Mouse (Mus musculus) cortical plate, adult 2 months (tissue): ENCODE measurements around the gene Elfn2.

Source experiments
- CTCF ChIP-seq: fragments of 200-500 bp; IDR thresholded peaks from 2 replicates; pipeline ENCODE4 v1.5.1; 2011; ENCODE audit warnings: mild to moderate bottlenecking, control low read depth, low read length; ENCODE audit not compliant: insufficient read depth; ENCODE audit errors: extremely low read depth
- POLR2A ChIP-seq: fragments of 200-500 bp; IDR thresholded peaks from 2 replicates; pipeline ENCODE4 v1.6.1; 2011; ENCODE audit warnings: mild to moderate bottlenecking, low read length, control low read depth; ENCODE audit not compliant: insufficient read depth; ENCODE audit errors: extremely low read depth

DNA sequence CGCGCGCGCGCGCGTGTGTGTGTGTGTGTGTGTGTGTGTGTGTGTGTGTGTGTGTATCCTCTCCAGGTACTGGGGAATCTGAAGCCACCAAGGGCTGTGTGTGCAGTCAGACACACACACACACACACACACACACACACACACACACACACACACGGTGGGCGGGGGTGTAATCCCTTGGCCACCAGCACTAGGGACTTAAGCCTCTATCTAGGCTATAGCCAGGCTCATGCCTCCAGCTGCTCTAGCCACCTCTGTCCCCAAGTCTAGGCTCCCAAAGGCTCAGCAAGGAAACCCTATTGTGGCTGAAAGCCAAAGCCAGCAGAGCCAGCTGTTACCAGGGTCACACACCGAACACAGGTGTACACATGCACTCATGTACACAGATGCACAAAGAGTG lies 24.3 kb upstream of the Elfn2 start:
- TF ChIP-seq CTCF: no peak
- TF ChIP-seq POLR2A: no peak
